Mouse (Mus musculus): ENCODE results near the gene Mdh2.

- TF ChIP-seq CTCF (conservative IDR thresholded peaks at IDR 0.05; ENCODE audit: insufficient read depth, insufficient read length, low read depth, low read length) (no peak), POLR2A (IDR thresholded peaks at IDR 0.05; ENCODE audit: low read depth, low read length) (no peak)
Measured at GRCm38 (mm10) chr5:135734057-135734680, 44.1 kb upstream of the Mdh2 start.
